Mouse (Mus musculus) midbrain, postnatal 0 days (tissue): ENCODE data around the gene Haus2. TPM values are rescaled to one million over a fixed set of nuclear protein-coding genes. Genes with fewer than 3 reads are reported as not detected.

Experiments used
- ATAC-seq: fragments of 200-750 bp; cut with Nextera tagmentation; 2 replicates; pipeline ENCODE4 v1.8.0; 2017; ENCODE audit warnings: moderate number of reproducible peaks, mild to moderate bottlenecking, moderate TSS enrichment, moderate library complexity; ENCODE audit not compliant: low FRiP score
- DNase-seq: peaks from one replicate; pipeline ENCODE4 v3.0.0-alpha.2; 2015; ENCODE audit warnings: low spot score
- H3K27ac ChIP-seq: fragments of 300-500 bp; sonication (generic); 2 replicates; pipeline ENCODE4 v1.5.1; 2014; ENCODE audit warnings: low read depth, mild to moderate bottlenecking, low read length, mixed read lengths
- H3K27me3 ChIP-seq: fragments of 300-500 bp; sonication (generic); 2 replicates; pipeline ENCODE4 v1.6.1; 2014; ENCODE audit warnings: low read length, control low read depth, mixed read lengths; ENCODE audit not compliant: insufficient read depth
- H3K36me3 ChIP-seq: fragments of 300-500 bp; sonication (generic); 2 replicates; pipeline ENCODE4 v1.6.1; 2014; ENCODE audit warnings: low read length, control low read depth, mixed read lengths; ENCODE audit not compliant: insufficient read depth
- H3K4me1 ChIP-seq: fragments of 300-500 bp; sonication (generic); 2 replicates; pipeline ENCODE4 v1.6.1; 2014; ENCODE audit warnings: mild to moderate bottlenecking, control low read depth, antibody characterized with exemption, low read length, mixed read lengths; ENCODE audit not compliant: insufficient read depth
- H3K4me2 ChIP-seq: fragments of 300-500 bp; sonication (generic); 2 replicates; pipeline ENCODE4 v1.6.1; 2014; ENCODE audit warnings: low read depth, mild to moderate bottlenecking, low read length, mixed read lengths; ENCODE audit not compliant: poor library complexity, severe bottlenecking
- H3K4me3 ChIP-seq: fragments of 300-500 bp; sonication (generic); 2 replicates; pipeline ENCODE4 v1.5.1; 2014; ENCODE audit warnings: low read depth, mild to moderate bottlenecking, low read length, moderate library complexity
- H3K9ac ChIP-seq: fragments of 300-500 bp; sonication (generic); replicated peaks from 2 replicates; pipeline ENCODE4 v1.6.1; 2014; ENCODE audit warnings: mild to moderate bottlenecking, low read length, moderate library complexity, mixed read lengths; ENCODE audit not compliant: poor library complexity, severe bottlenecking
- H3K9me3 ChIP-seq: fragments of 300-500 bp; sonication (generic); 2 replicates; pipeline ENCODE4 v1.6.1; 2016; ENCODE audit warnings: low read length, control low read depth
- CTCF ChIP-seq: IDR thresholded peaks from 2 replicates; pipeline ENCODE4 v1.5.1; 2016; ENCODE audit warnings: antibody characterized with exemption, mild to moderate bottlenecking
- WGBS: fragments of 180-500 bp; shearing (Covaris S2); extraction: QIAGEN DNeasy Blood & Tissue Kit; methylation state at CpG from one replicate; pipeline ENCODE4 v1.1.7; 2014; 5-methylcytosine and 5-hydroxymethylcytosine counted together
- polyA plus RNA-seq: library from polyadenylated mRNA; unstranded; fragments of >200 nt; fragmentation: Nextera tagmentation; extraction: Ambion mirVana; gene quantifications from 2 replicates; pipeline ENCODE4 v1.2.1, GENCODE M21; 2015
- total RNA-seq: library from RNA; depleted of rRNA; stranded (reverse); fragments of >200 nt; gene quantifications from 2 replicates; pipeline ENCODE4 v1.2.3, GENCODE M21; 2014

Gene Haus2
- total and polyA plus RNA-seq, 2 experiments from 2014 or later, result 24.8 to 32.2 TPM

DNA sequence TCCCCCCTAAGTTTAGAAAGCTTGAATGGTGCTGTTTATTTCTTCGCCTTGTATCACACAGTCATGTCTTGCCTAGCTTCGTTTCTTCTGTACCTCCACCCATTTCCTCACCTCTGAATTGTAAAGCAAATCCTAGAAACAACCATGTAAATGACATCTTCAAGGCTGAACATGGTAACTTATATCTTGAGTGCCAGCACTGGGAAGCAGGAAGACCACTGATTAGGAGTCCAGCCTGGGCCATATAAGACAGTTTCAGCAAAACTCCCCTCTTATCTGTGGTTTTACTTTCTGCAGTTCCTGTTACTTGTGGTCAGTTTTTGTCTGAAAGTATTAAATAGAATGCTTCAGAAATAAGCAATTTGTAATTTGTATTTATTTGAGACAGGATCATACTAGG lies 33.2 kb upstream of the Haus2 start:
- DNase-seq (no peak), ATAC-seq (no peak)
- H3K4me2 ChIP-seq, result no peak overlapping the region
- H3K9ac ChIP-seq, result no peak overlapping the region
- no peak overlapping the region for H3K27ac ChIP-seq
- no peaks in the 10 kb centered on the region for H3K36me3 ChIP-seq
- H3K4me1 ChIP-seq, result no peaks in the 10 kb centered on the region
- H3K4me3 ChIP-seq, result no peak overlapping the region
- no peaks in the 10 kb centered on the region for H3K27me3 ChIP-seq
- WGBS, result 88% methylated on average over 2 of the region's 2 CpGs
- H3K9me3 ChIP-seq, result no peaks in the 10 kb centered on the region
- TF ChIP-seq CTCF, result no peak

DNA sequence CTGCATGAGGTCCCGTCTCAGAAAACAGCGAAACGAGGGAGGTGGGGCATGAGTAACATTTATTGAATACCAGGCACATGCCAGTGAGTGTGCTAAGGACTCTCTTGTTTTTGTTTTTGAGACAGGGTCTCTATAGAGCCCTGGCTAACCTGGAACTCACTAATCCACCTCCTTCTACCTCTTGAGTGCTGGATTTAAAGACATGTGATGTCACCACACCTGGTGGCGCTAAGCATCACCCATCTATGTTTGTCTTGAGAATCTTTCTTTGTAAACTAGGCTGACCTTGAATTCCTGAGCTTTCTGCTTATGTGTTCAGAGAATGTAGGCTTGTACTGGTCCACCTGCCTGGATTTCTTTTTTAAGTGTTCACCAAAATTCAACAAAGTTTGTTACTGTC lies 31.4 kb upstream of the Haus2 start:
- no peak overlapping the region for H3K4me3 ChIP-seq
- WGBS, result 93% methylated on average over 4 of the region's 4 CpGs
- TF ChIP-seq CTCF, result no peak
- no peak for ATAC-seq
- H3K36me3 ChIP-seq, result no peaks in the 10 kb centered on the region
- H3K4me2 ChIP-seq, result no peak overlapping the region
- no peak for DNase-seq
- no peaks in the 10 kb centered on the region for H3K9me3 ChIP-seq
- no peaks in the 10 kb centered on the region for H3K4me1 ChIP-seq
- no peak overlapping the region for H3K27ac ChIP-seq
- H3K9ac ChIP-seq, result no peak overlapping the region
- H3K27me3 ChIP-seq, result no peaks in the 10 kb centered on the region

DNA sequence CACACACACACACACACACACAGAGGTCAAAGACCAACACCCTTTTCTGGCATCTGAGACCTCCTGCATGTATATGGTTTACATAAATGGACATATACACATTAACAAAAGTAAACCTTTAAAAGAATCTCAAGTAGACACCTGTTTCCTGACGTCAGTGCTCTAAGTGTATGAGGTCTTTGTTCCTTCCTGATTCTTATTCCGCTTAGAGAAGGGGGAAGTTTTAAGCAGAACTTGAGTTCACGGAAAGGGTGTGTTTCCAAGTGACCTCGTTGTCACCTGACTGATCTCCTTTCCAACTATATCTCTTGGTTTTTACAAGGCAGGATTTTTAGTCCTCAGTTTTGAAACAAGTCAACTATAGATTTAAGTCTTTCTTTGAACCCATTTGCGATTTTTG lies 30.9 kb upstream of the Haus2 start:
- 88% methylated on average over 5 of the region's 5 CpGs for WGBS
- TF ChIP-seq CTCF, result no peak
- H3K4me2 ChIP-seq, result no peak overlapping the region
- H3K9ac ChIP-seq, result no peak overlapping the region
- no peak overlapping the region for H3K4me3 ChIP-seq
- ATAC-seq, result no peak
- no peaks in the 10 kb centered on the region for H3K36me3 ChIP-seq
- H3K27ac ChIP-seq, result no peak overlapping the region
- H3K27me3 ChIP-seq, result no peaks in the 10 kb centered on the region
- DNase-seq, result no peak
- H3K9me3 ChIP-seq, result no peaks in the 10 kb centered on the region
- no peaks in the 10 kb centered on the region for H3K4me1 ChIP-seq

DNA sequence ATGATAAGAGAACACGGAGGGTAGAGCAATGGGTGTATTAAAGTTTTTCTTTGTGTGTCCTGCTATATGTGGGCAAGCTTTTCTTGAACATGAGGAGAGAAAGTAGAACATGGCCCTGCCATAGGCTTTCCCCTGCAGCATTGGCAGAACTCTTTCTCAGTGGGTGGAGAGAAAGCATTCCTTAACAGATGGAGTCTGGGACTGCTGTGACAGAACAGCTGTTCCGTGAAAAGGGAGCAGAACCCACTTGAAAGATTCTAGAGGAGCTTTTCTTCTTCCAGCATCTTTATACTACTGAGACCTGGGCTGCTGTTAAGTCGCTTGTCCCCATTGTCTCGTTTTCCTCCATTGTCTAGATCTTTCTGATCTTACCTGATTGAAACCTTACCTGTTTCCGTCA lies 19.4 kb upstream of the Haus2 start:
- Histone ChIP-seq H3K4me2 (no peak overlapping the region), H3K27me3 (no peaks in the 10 kb centered on the region), H3K9me3 (no peaks in the 10 kb centered on the region), H3K4me3 (no peak overlapping the region), H3K27ac (no peak overlapping the region), H3K9ac (no peak overlapping the region), H3K36me3 (peaks cover 9% of the 10 kb centered on the region), H3K4me1 (no peaks in the 10 kb centered on the region)
- ATAC-seq (no peak), DNase-seq (no peak)
- WGBS, result 90% methylated on average over 5 of the region's 5 CpGs
- TF ChIP-seq CTCF, result no peak

DNA sequence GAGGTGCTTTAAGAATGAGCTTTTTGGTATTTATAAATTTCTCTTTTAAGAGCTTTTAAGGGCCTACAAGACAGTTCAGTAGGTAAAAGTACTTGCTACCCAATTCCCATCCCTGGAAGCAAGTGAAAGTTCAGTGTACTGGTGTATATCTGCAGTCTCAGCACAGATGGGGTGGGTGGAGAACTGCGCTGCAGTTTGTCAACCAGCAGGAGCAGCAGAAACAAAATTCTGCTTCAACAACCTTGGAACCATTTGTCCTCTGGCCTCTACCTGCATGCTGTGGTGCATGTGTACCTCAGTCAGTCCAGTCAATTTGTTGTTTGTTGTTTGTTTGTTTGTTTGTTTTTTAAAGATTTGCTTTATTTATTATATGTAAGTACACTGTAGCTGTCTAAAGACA lies 17.0 kb upstream of the Haus2 start:
- no peak for TF ChIP-seq CTCF
- H3K4me1 ChIP-seq, result no peaks in the 10 kb centered on the region
- peaks cover 18% of the 10 kb centered on the region for H3K36me3 ChIP-seq
- H3K27me3 ChIP-seq, result no peaks in the 10 kb centered on the region
- no peak for DNase-seq
- H3K9me3 ChIP-seq, result no peaks in the 10 kb centered on the region
- ATAC-seq, result no peak
- WGBS, result 95% methylated on average over 1 of the region's 1 CpGs
- no peak overlapping the region for H3K27ac ChIP-seq
- H3K4me2 ChIP-seq, result no peak overlapping the region
- H3K4me3 ChIP-seq, result no peak overlapping the region
- no peak overlapping the region for H3K9ac ChIP-seq

DNA sequence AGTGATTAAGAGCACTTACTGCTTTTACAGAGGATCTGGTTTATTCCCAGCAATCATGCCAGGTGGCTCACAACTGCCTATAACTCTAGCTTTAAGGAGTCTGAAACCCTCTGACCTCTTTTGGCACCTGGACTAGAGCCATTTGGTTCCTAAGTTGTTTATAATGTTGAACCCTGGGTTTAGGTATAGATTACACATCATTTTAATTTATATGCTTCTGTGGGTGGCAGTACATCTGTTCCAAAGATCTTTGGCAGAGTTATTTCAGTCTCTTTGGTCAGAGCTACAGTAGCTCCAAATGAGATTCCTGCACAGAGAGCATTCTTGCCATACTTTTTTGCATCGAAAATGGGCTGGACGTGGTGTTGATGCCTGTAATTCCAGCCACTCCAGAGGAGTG lies 11.4 kb upstream of the Haus2 start:
- Histone ChIP-seq H3K9me3 (no peaks in the 10 kb centered on the region), H3K9ac (no peak overlapping the region), H3K4me1 (no peaks in the 10 kb centered on the region), H3K4me2 (no peak overlapping the region), H3K27me3 (no peaks in the 10 kb centered on the region), H3K36me3 (peaks cover 23% of the 10 kb centered on the region), H3K27ac (no peak overlapping the region), H3K4me3 (no peak overlapping the region)
- ATAC-seq (no peak), DNase-seq (no peak)
- no peak for TF ChIP-seq CTCF
- WGBS, result 95% methylated on average over 2 of the region's 2 CpGs
